Mouse (Mus musculus) mesoderm, embryonic 11.5 days (tissue): ENCODE results near the gene Pbx3.

Experiments
- DNase-seq: peaks from one replicate; pipeline ENCODE4 v3.0.0-alpha.2; 2012; ENCODE audit warnings: low read depth, low spot score

Pbx3 gene

DNA sequence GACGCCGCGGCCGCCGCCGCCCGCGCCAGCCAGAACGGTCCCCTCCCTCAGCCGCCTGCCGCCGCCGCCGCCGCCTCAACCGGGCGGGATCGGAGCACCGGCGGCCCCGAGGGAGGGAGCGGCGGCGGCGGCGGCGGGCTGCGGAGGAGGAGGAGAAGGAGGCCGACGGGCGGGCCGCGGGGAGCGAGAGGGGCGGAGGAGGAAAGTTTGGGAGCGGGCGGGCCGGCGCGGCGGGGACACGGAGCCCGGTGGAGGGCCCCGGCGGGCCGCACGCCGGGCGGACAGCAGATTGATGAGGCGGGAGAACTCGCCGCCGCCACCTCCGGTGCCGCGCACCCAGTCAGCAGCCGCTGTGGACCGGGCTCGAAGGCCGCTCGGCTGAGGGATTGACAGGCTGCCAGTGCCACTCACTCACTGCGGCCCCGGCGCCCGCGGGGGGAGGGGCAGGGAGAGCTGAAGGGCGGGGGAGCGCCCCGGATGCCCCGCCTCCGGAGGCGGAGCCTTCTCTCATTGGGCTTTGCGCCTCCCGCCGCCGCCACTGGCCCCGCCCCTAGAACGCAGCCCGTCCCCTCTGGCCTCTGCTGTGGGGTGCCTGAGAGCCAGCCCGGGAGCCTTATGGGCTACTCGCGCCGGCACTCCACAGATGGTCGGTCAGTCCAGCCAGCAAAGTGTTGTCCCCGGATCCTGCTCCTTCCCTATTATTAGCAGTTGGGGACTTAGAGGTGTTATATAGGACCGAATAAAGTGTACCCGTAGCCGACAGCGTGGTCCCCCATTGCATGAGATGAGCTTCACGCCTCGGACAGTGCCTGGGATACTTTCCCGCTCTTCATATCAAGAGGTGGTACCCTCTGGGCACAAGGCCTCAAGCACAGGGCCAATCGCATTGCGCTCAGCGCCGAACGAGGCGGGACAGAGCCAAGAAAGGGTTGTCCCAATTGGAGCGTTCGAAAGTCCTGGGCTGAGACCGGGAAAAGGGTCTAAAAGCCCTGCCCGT, at the start of gene Pbx3:
Gene Pbx3, minus strand, starts transcription at position 838 of the 997 bp plus-strand sequence.
- DNase-seq, result peak; percentile 97

DNA sequence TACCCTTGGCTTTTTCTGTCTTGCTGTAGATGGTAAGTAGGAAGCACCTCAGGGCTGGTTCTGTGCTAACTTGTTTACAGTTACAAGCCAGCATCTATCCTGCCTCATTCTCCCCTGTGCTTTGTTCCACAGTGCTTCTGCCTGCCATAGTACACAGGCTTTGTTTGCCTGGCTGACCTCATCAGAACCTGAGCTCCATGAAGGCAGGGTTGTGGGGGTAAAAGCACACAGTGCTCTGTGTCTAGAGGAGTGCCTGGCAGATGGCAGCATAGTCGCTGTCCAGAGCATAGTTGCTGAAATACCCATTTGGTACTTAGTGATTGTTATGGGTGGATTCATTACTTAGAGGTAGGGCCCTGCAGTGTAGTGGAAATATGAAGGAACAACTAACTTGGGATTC, 47.3 kb upstream of the Pbx3 start:
- DNase-seq, result peak; percentile 12

DNA sequence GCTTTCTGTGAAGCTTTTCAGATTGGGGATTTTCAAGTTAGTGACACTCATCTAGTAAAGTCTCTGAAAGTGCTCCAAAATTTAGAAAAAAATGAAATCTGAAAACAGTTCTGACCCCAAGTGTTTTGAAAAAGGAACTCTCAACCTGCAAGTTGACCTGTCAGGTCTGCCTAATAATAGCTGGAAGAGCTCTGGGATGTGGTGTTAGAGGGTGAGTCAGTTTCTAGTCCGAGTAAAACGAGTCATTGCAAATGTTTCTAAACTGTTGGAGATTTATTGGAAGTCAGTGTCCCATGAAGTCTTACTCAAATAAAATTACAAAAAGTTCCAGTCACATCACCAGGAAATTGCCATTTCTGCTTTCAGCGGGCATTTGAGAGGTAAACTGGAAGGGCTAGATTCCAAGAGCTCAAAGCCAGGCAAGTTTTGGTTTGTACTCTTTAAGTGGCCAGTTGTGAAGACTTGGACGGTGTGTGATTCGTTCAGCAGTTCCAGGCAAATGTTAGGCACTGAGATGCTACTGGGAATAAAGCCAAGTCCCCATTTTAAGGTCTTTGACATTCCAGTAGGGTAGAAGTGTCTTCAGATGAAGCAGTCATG, 36.9 kb upstream of the Pbx3 start:
- DNase-seq, result no peak

DNA sequence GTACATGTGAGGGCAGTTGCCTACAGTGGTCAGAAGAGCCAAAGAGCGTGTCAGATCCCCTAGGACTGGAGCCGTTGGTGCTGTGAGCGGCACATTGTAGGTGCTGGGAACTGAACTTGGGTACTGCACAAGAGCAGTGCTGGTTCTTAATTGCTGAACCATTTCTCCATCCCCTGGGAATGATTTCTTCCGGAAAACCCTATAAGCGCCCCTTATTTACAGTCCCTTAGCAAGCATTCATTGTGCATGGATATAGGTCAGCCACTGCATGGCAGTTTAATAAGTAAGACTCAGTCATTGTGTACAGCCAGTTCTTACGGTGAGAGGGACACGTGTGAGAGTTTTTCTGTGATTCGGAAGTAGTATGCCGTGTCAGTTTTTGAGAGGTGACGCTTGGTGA, 35.4 kb upstream of the Pbx3 start:
- DNase-seq, result no peak

DNA sequence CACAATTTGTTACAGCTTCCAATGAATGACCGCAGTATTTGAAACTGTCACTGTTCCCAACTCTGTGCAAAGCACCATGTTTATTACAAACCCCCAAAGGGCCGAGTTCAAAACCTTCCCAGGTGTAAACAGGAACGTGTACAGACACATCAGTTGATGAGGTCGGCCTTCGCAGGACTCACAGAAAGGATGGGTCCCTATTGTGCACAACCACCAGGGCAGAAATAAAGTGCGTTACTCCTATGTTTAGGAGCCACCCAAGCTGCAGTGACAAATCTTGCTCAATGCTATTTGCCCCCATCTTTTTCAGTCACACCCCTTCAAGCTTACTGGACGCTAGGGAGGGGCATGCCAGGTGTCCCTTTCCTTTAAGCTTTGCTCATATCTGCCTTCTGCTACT, 34.7 kb upstream of the Pbx3 start:
- DNase-seq, result peak; percentile 8

DNA sequence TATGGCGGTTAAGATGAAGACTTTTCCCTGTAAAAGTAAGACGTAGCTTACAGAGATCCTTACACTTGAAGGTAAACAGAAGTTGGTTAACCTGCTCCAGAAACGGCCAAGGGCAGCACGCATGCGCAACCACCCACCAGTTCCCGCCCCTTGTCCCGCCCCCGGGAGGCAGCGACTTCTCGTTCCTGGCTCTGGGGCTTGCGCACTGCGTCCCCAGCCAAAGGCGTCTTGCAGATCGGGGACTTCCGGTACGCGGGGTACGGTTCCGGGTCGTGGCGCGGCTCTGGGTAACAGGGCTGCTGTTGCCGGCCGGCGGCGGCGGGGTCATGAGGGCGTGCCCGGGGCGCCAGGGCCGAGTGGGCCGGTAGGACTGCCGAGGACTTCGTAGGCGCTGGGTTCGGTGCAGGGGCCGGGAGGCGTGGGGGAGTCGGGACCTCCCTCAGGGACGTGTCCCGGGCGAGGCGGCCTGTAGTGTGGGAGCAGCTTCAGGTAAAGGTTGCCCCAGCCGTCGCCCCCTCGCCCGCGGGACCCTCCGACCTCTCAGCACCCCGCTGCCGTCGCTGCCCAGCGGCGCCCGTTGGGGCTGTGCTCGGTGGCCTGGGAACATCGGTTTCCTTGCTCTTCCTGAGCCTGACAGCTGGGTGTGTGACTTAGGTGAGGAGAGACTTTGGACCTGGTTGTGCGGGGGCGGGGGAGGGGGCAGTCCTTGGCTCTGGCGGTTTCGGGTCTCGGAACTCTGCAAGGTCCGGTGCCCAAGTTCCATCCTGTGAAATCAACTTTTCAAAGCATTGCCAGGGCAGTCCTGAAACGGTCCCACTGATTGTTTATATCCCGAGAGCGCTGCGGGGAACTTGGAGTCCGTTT, 33.9 kb upstream of the Pbx3 start, which contains the start of gene Mapkap1:
Gene Mapkap1, plus strand, starts transcription at position 171 of the 864 bp plus-strand sequence.
- peak; percentile 96 for DNase-seq

DNA sequence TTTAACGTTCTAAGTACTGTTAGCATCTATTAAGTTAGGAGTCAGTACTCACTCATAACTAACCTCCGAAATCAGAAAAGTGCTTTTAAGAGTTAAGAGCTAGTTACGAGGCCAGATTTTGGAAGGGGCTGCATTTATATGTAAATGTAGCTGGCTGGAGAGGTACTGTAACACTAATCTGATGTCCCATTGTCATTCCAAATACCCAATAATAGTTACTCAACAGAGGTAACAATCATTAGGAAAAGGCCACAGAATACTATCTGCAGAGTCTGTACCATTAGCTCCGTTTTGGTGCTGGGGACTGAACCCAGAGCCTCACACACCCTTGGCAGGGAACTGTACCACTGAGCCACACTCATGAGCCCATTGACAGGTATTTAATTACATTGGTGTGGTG, 26.6 kb upstream of the Pbx3 start:
- DNase-seq, result no peak

DNA sequence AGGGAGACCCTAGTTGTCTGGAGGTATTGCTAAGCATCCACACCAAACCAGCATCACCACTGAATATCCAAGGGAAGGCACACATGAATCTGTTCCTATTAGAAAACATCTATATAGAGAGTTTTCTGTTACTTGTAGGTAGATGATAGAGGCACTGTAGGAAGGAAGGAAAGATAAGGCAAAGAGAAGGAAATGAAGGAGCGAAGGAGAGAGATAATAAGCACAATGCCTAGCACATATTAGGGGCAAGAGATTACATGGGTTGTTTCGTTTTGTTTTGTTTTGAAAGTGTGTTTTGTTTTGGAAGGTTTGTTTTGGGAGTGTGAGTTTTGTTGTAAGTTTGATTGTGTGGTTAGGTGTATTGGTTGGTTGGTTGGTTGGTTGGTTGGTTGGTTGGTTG, 6.0 kb upstream of the Pbx3 start:
- DNase-seq, result no peak

DNA sequence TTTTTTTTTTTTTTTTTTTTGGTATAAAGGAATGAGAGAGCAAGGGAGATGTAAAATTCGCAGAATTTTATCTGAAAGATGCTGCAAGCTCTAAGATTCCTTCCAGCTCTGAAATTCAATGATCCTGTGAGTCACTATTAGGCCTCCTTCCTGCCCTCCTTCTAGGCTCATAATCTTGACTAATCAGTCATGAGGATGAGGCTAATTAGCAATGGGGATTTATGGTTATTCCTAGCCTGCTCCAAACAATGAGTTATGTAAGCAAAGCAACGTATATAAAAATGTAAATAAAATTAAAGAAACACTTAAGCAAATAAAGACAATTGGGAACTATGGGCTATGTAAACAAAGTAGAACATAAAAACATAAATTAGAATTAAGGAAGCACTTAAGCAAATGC, 1.4 kb upstream of the Pbx3 start:
- no peak for DNase-seq

DNA sequence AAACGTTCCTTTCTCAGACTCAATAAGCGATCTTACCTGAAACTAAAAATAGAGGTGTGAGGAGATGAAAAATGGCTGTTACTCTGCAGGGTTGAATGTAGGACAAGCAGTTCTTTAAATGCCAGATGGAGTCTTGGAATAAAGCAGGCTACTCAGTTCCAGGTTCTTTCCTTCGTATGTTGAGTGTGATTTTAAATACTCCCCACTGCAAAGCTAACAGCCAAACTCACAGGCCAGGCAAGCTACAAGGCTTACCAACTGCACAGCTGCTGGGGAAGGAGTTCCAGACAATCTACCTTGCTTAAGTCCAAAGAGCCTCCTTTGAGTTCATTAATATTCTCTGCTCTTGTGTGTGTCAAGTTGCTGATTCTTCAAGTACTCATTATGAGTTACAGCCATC, 944 bp upstream of the Pbx3 start:
- no peak for DNase-seq

DNA sequence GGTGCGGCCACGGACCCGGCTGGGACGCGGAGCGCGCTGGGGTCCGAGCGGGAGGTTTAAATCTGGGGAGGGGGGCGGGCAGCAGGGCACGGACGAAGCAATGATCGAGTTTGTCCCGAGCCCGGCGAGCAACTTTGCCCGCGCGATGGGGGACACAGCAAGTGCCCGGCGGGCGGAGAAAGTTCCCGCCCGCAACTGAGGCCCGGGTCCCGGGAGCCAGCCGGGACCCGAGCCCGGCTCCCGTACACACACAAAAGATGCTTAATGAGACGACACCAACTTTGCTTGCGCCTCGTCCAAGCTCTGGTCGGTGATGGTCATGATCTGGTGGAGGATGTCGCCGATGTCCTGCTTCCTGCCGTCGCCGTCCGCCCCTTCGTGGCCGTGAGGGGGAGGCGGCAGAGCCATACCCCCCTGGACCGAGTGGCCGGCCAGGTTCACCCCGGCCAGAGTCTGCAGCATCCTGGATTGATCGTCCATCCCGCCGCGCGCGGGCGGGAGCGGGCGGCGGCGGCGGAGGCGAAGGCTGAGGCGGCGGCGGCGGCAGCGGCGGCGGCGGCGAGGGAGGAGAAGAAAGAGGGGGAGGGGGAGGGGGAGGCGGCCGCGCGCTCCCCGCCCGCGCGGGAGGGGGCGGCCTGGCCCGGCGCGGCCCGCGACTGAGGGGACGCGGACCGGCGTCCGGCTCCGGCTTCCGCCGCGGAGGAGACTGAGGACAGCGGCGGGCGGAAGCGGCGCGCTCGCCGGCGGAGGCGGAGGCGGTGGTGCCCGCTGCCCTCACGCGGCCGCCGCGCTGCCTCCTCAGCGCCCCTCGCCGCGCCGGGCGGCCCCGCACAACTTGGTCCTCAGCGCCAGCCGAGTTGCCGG, 1.3 kb downstream of the Pbx3 start:
- DNase-seq, result peak; percentile 56

DNA sequence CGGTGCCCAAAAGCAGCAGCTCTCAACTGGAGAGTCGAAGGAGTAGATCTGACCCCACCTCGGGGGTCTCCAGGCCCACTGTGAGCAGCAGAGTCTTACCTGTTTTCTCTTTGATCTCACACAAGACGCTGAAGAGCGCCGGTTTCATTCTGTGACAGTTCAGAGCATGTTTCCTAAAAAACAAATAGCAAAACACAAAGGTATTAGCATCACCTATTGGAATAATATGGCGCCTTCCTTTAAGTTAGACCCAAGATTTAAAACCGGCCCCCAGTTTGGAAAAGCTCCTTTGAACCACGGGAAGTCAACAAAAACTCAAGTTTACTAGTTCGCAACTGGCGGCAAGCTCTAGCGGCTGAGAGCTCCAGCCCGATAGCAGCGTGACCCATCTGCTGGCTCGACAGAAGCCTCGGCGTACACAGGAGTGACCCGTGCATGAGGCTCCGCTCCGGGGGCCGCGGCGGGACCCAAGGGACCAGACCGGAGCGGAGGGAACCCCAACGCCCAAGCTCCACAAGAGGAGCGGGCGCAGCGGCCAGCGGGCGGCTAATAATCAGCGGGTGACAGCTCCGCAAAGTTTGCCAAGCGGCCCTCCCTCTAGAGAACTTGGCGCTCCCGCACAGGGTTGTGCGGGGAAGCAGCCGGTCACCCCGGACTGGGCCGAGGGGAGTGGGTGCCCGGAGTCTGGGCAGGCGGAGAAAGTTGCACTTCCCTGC, 2.1 kb downstream of the Pbx3 start:
- DNase-seq, result peak; percentile 19

DNA sequence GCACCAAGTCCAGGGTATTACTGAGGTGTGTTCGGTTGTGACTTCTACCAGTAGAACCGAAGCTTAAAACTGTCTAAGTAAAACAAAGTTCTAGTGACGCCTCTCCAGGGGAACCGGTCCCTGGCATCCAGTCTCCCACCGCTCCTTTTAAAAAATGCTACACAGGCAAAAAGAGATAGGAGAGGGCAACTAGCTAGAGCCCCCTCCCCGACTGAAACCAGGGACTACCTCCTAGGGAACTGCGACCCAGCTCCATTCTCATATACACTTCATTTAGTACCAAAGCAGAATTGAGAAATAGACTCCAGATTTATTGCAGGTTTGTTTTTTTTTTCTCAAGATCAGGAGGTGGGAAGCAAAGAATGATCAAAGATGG, 2.6 kb downstream of the Pbx3 start:
- DNase-seq, result no peak

DNA sequence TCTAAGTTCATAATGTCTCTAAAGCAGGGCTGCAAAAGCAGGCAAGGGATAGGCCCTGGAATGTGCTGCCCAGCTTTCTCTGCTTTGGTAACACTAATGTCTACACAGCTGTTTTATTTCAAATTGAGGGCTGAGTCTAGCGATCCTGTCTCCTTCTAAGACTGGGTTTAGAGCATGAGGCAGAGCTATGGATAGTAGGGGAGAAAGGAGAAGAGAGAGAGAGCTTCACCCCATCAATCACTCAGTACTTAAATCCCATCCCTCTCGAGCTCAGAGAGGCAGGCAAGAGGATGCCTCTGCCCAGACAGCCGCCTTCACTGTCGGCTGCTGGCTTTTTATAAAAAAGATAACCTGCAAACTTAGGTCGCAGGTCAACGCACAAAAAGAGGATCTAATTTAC, 4.5 kb downstream of the Pbx3 start:
- DNase-seq, result peak; percentile 64

DNA sequence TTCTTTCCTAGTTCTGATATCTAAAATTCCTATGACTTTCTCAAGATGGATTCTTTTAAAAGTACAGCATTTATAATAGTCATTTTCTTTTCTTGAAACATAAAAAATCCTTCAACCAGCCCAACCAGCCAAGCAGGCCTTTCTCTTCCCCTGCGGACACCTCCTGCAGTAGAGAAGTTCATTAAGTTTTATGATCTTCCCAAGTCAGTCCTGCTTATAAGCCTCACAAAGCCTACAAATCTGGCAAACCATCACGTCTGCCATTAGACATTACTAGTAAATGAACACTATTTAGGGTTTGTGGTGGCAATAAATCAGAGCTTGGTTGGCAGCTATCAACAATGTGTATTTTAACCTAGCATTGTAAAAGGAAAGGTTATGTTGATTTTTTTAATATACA, 5.9 kb downstream of the Pbx3 start:
- DNase-seq, result no peak

DNA sequence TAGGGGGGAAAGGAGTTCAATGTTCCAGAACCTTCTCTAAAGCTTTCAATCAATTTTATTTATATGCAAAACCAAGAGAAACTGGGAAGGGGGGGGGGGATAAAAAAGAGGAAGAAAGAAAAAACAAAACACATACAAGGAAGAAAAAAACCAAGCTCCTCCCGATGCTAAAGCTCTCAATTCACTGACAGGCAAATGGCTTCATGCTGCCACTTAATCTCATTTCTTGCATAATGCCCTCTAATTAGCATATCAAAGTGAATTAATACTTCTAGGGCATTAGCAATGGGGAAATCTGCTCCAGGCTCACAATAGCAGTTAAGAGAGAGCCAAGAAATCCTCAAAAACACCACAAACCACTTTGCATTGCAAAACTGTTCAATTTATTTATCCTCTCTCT, 9.3 kb downstream of the Pbx3 start:
- DNase-seq, result peak; percentile 22

DNA sequence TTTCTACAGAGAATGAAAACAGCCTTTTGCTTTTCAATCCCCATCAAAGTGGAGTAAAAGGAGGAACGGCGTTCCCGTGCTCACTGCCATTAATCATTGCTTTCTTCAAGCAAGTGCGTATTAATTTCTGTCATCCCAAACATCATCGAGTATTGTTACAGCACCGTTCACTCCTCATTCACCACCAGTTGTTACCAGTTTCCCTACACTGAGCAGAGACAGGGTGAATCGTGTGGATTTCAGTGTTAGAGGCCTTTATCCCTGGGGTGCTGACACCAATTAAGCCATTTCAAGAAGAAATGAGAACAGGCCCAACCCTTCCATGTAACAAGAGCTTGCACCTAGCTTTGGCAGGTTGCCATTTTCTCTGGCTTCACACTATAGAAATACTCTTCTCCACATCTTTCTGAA, 17.1 kb downstream of the Pbx3 start:
- peak; percentile 47 for DNase-seq

DNA sequence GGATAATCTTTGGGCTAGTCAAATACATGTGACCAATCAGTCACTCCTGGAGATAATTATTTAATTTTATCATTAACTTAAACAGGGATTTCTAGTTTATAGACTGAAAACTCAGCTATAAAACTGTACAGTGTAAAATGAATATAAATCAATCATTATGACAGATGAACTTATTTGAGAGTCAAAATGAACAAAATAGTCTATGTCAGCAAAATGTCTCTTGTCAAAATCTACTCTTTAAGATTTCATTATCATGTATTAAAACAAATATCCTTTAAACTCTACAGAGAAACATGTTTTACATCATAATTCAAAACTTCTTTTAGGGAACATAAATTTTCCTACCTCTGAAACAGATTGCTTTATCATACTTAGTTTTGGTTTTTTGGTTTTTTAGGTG, 20.9 kb downstream of the Pbx3 start:
- no peak for DNase-seq

DNA sequence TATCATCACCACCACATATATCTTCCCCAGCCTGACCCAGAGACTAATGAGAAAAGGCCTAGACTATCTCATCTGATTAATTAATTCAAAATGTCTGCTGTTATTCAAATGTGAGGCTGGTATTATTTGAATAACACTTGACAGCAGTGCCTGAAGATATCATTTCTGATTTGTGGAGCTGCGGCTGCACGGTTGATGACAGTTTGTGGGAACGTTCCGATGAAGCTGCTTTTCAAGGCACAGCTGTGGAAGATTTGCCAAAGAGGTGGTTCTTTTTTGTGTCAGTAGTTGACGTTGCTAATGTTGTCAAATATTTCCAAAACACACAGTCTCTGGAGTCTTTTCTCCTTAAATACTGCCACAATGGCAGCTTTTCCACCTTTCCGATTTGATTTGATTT, 25.8 kb downstream of the Pbx3 start:
- DNase-seq, result no peak

DNA sequence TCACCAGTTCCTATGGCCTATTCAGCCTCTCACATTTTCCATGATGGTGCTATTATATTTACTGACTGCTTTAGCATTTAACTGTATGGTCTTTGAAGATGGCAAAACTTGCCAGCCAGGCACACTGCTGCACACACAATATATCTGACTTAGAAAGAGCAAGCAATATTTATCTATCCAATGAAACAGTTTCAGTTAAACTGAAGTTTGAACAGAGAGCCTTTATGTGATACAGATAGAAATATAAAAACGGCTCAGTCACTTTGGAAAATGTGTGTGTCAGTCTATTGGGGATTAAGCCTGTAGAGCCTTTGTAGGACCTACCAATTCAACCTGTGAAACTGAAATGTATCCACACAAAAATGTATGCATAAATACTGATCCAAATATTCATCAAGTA, 74.3 kb downstream of the Pbx3 start:
- no peak for DNase-seq
